ENCODE assay signal across 7 mouse cellular contexts in genomic region chr1:132417319-132418251, GRCm38 (mm10). TPM values are rescaled to one million over a fixed set of nuclear protein-coding genes. Genes with fewer than 3 reads are reported as not detected.
DNase-seq lines count a peak whose midpoint lies in the region; ATAC-seq lines count a peak whose summit lies in the region.

Dstyk (plus strand) TSS chr1:132417555.

- H3K27ac ChIP-seq in embryonic facial prominence, embryonic 12.5 days, result peak within 1 kb of the TSS; percentile 93
- peak within 1 kb of the TSS; percentile 90 for H3K27ac ChIP-seq in limb, embryonic 11.5 days (replicated peaks; ENCODE audit: low read depth, low read length)
- peak within 1 kb of the TSS; percentile 91 for H3K27ac ChIP-seq in midbrain, embryonic 14.5 days (replicated peaks; ENCODE audit: low read depth, low read length)

- under 1% methylated on average over 85 of the region's 85 CpGs for WGBS in embryonic facial prominence, embryonic 12.5 days
- WGBS in limb, embryonic 11.5 days, result under 1% methylated on average over 77 of the region's 85 CpGs
- under 1% methylated on average over 79 of the region's 85 CpGs for WGBS in midbrain, embryonic 14.5 days

- peak; percentile 93 for DNase-seq in adrenal gland, postnatal 25 days
- peak; percentile 100 for DNase-seq in heart, adult 11 months
- peak; percentile 93 for DNase-seq in kidney, adult 18-20 months
- peak; percentile 95 for DNase-seq in limb, embryonic 11.5 days (ENCODE audit: low spot score)
- DNase-seq in midbrain, embryonic 14.5 days, result peak; percentile 96
- DNase-seq in spleen, adult 18-20 months, result peak; percentile 78 to 81

- peak within 1 kb of the TSS; percentile 83 for H3K4me3 ChIP-seq in embryonic facial prominence, embryonic 12.5 days
- H3K4me3 ChIP-seq in limb, embryonic 11.5 days (ENCODE audit: low read depth, low read length), result peak within 1 kb of the TSS; percentile 77
- H3K4me3 ChIP-seq in midbrain, embryonic 14.5 days (replicated peaks; ENCODE audit: low read depth, low read length), result peak within 1 kb of the TSS; percentile 74

- peak; percentile 96 for ATAC-seq in embryonic facial prominence, embryonic 12.5 days (ENCODE audit: insufficient number of reproducible peaks, insufficient read depth, low FRiP score, low TSS enrichment)
- ATAC-seq in limb, embryonic 11.5 days (ENCODE audit: insufficient number of reproducible peaks, low FRiP score, low TSS enrichment, low read depth), result peak; percentile 94
- ATAC-seq in midbrain, embryonic 14.5 days (ENCODE audit: low FRiP score, low TSS enrichment), result peak; percentile 95

- no peaks in the 10 kb centered on the region for H3K9me3 ChIP-seq in embryonic facial prominence, embryonic 12.5 days
- H3K9me3 ChIP-seq in limb, embryonic 11.5 days (ENCODE audit: control insufficient read depth, low read length), result no peaks in the 10 kb centered on the region
- no peaks in the 10 kb centered on the region for H3K9me3 ChIP-seq in midbrain, embryonic 14.5 days (ENCODE audit: control insufficient read depth, low read length)

- H3K4me1 ChIP-seq in embryonic facial prominence, embryonic 12.5 days, result peaks cover 13% of the 10 kb centered on the region; the same call in 1 of the 2 replicates
- no peaks in the 10 kb centered on the region for H3K4me1 ChIP-seq in limb, embryonic 11.5 days (ENCODE audit: control insufficient read depth, insufficient read depth, low read length)
- H3K4me1 ChIP-seq in midbrain, embryonic 14.5 days (ENCODE audit: control insufficient read depth, insufficient read depth, low read length), result peaks cover 14% of the 10 kb centered on the region

- H3K36me3 ChIP-seq in embryonic facial prominence, embryonic 12.5 days, result no peaks in the 10 kb centered on the region
- no peaks in the 10 kb centered on the region for H3K36me3 ChIP-seq in limb, embryonic 11.5 days (ENCODE audit: control insufficient read depth, insufficient read depth, low read length)
- H3K36me3 ChIP-seq in midbrain, embryonic 14.5 days (ENCODE audit: control insufficient read depth, insufficient read depth, low read length), result no peaks in the 10 kb centered on the region

- peak within 1 kb of the TSS; percentile 88 for H3K9ac ChIP-seq in embryonic facial prominence, embryonic 12.5 days
- peak within 1 kb of the TSS; percentile 92 for H3K9ac ChIP-seq in limb, embryonic 11.5 days (ENCODE audit: low read length)
- peak within 1 kb of the TSS; percentile 69 for H3K9ac ChIP-seq in midbrain, embryonic 14.5 days (replicated peaks; ENCODE audit: low read length)

- no peaks in the 10 kb centered on the region for H3K27me3 ChIP-seq in embryonic facial prominence, embryonic 12.5 days
- no peaks in the 10 kb centered on the region for H3K27me3 ChIP-seq in limb, embryonic 11.5 days (ENCODE audit: control insufficient read depth, insufficient read depth, low read length)
- H3K27me3 ChIP-seq in midbrain, embryonic 14.5 days (ENCODE audit: control insufficient read depth, insufficient read depth, low read length), result no peaks in the 10 kb centered on the region

- peak within 1 kb of the TSS; percentile 67 for H3K4me2 ChIP-seq in embryonic facial prominence, embryonic 12.5 days (replicated peaks)
- peak within 1 kb of the TSS; percentile 63 for H3K4me2 ChIP-seq in limb, embryonic 11.5 days (ENCODE audit: low read depth, severe bottlenecking)
- peak within 1 kb of the TSS; percentile 78 for H3K4me2 ChIP-seq in midbrain, embryonic 14.5 days (ENCODE audit: low read length)

RNA-seq across cellular contexts. Expression of gene Dstyk, which starts in this region (rescaled TPM):
- total RNA-seq in adrenal gland, postnatal 25 days (2021), result 20.7 and 26.8 TPM in 2 replicates
- polyA plus RNA-seq in embryonic facial prominence, embryonic 12.5 days (2016; fragmentation: Nextera tagmentation; extraction: Ambion mirVana), result 16.1 and 17.2 TPM in 2 replicates
- polyA plus RNA-seq in limb, embryonic 11.5 days (2014; fragmentation: Nextera tagmentation; extraction: Ambion mirVana), result 15.2 and 18.7 TPM in 2 replicates
- polyA plus RNA-seq in midbrain, embryonic 14.5 days (2014; fragmentation: Nextera tagmentation; extraction: Ambion mirVana), result 10.6 and 11.4 TPM in 2 replicates

Comparison
In these comparisons a context has a peak if more than half of its experiments do, and no peak if none do; other contexts are left out.
1. Peak in every context shown above with its lines: DNase-seq, ATAC-seq, H3K4me3 ChIP-seq and H3K27ac ChIP-seq.